Mouse (Mus musculus): ENCODE results near the gene Caskin1.

DNA sequence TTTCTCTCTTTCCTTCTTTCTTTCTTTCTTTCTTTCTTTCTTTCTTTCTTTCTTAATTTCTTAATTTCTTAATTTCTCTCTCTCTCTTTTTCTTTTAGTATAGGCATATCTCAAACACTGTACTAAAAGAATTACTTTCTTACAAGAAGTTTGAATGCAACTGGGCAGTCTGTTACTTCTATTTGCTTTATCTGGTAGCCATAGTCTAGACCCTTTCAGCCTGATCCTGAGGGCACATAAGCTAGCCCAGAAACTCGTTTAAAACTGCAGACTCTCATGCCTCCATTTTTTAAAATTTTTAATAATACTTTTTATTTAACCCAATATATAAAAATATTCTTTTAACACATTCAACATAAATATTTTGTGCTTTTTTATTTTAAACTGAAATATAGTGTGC, 9.0 kb upstream of the Caskin1 start:
- TF ChIP-seq EP300 (IDR thresholded peaks at IDR 0.05; ENCODE audit: insufficient read depth, low read depth, low read length) = no peak
- TF ChIP-seq POLR2A (IDR thresholded peaks at IDR 0.05; ENCODE audit: insufficient read depth, low read length) = no peak
- TF ChIP-seq CTCF (IDR thresholded peaks at IDR 0.05; ENCODE audit: low read depth, low read length) = no peak

Measured in ES-Bruce4 (cell line).